Mouse (Mus musculus): ENCODE results near the gene Crebrf.

DNA sequence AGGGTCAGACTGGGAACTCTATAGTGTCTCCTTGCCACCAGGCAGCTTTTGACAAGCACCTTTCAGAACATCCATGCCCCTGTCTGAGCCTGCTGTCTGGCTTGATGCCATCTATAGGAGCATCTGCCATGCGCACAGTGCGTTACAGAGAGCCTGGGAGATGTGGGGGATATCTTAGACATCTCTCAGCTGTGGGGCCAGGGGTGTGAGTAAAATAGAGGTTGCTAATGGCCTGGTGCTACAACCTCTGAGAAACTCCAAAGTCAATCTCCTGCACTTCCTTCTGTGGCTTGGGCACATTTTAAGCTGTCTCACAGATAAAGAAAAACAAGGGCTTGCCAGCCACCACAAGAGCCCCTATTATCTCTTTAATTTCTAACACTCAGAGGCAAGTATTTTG, 25.6 kb upstream of the Crebrf start:
- no peak for TF ChIP-seq GABPA (IDR thresholded peaks at IDR 0.05; ENCODE audit: low read depth, low read length)
- TF ChIP-seq TCF12 (IDR thresholded peaks at IDR 0.05; ENCODE audit: low read depth, low read length) = peak; percentile 45; the same call in 1 of the 2 replicates
- TF ChIP-seq USF2 (IDR thresholded peaks at IDR 0.05; ENCODE audit: borderline replicate concordance in 1 of 2, insufficient read depth in 1 of 2, low read depth in 1 of 2, low read length in 2 of 2) = no peak
- no peak for TF ChIP-seq CTCF (IDR thresholded peaks at IDR 0.05 in 2 of 3, conservative IDR thresholded peaks at IDR 0.05 in 1 of 3; ENCODE audit: control insufficient read depth in 1 of 3, insufficient read depth in 1 of 3, low read depth in 2 of 3, low read length in 3 of 3, poor library complexity in 1 of 3, severe bottlenecking in 1 of 3)
- TF ChIP-seq ZC3H11A (IDR thresholded peaks at IDR 0.05; ENCODE audit: low read depth, low read length) = no peak

Data from MEL (cell line).